Mouse (Mus musculus): ENCODE measurements around the gene Bach2.

Gene Bach2

DNA sequence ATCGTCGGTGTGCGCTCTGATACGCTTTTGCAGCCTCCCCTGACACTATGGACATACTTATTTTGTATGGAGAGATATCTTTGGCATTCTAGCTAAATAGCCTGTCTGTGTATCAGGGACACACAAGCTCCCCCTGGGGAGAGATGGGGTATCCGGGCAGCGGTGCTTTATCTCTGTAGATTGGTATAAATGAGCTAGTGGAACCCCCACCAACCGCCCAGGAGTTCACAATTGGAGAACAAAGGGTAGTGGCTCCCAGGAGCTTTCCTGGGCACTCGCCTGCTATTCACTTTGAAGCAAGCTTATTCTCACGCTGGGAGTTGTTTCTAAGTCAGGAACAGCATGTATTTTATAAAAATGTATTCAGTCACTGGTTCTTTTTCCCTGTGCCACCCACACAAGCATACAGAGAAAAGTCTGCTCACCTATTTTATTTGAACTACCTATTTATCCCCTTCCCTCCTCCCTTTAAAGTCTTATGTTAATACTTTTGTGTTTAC, 291.9 kb downstream of the Bach2 start:
- DNase-seq (ENCODE audit: low spot score): no peak

DNA sequence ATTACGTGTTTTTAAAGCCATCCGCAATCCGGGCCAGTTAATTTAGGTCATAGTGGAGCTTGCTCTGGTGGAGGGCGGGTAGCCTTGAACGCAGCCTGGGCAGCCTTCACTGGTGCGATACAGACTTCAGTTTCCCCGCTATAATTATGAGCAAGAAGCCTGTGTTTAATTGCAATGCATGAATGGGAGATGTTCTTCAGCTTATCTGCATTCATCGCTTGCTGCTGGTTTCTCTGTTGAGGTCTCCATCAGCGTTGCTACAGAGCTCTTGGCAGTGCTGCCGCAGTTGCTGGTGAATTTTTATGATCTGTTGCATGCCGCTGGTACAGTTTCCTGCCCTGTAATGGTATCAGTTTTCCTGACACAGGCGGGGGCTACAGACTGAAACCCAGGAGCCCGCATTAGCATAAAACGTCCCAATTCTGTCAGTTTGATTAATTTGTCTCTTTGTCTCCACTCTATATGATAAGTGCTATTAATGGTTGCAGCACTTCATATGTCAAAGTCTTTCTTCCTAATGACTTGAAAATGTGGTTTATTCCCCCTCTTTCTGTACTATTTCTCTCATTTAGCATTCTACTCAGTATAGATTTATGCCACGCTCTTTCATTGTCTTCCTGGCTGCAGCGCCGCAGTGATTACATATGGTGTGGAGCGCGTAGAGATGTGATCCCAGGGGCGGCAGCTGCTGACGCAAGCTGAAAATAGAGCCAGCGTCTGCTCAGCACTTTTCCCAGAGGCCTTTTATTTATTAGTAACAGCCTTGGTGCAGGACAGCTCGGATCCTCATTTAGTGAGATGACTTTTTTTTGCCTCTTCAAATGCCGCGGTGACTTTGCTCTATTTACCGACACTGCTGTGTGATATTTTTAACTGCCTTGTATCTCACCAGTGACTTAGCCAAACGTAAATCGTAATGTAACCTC, 292.6 kb downstream of the Bach2 start:
- DNase-seq (ENCODE audit: low spot score): no peak

DNA sequence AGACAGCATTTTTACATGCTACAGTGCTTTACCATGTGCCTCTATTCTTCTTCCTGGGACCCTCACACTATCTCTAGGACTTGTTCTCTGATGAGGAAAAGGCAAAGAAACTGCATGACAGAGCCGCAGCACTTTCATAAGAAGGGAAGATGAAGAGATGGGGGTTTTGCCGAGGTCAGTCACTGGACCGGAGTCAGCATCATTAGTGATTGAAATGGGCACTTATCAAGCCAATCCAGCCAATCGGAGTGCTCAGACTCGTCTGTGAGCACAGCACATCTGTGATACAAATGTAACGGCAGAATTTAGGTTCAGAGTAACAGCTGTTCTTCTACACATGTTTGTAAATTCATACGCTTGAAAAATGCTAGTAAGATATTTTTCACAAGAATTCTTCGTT, 293.5 kb downstream of the Bach2 start:
- DNase-seq (ENCODE audit: low spot score): no peak

DNA sequence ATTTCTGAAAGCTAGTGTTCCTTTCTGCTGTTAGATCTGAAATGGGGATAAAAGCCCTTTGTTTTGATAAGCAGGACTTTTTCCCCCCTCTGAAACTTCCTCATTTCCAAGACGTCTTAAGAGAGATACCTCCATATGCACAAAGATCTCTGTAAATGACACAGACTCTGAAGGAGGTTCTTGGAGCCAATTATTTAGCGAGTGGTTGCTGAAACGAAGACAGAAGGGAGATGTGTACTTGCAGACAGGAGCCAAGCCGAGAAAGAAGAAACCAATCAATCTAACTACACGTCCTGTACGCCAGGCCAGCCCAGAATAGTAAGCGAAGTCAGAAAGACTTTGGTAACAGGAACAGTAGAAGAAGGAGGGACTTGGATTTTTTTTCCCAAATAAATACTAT, 295.1 kb downstream of the Bach2 start:
- DNase-seq (ENCODE audit: low spot score): no peak

DNA sequence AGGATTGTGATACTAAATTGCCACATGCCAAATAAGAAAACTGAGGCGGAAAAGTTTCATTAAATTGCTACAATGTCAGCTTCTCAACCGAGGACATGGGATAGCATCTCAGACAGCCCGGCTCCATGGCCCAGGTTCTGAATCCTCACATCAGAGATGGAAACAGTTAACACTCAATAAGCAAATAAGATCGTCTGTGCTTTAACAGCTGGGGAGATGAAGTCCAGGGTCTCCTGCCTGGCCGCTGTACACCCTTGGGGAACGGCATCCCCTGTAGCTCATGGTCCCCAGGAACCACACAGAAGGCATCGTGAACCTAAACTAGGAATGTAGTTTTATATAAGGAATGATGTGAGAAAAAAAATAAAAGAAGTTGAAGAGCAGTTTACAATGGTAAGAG, 297.0 kb downstream of the Bach2 start:
- DNase-seq (ENCODE audit: low spot score): no peak

DNA sequence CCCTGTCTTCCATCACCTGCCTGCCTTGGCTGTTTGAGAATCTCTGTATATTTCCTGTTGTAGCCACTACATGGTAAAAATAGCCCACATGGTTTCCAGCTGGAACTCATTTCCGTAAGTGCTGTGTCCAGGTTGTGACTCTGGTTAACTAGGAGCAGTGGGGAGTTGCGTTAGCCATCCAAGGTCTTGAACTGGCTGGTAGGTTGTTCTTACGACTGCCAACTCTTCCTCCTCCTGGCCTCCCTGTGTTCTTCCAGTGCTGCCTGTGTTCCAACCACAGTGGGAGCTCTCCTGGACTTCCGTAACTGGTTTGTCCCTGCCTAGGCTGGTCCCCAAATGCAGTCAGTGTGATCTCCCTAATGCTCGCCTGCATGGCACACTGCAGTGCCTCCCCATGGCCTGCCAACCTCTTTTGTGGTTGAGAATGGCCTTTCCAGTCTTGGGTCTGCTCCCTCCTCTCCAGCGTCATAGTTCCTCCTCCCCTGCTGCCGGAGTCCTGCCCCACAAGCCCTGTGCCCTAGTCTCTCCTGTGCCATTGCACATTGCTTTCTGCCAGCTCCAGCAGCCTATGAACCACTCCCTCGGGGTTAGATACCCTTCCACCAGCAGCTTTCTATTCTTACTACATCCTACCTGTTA, 298.4 kb downstream of the Bach2 start:
- no peak for DNase-seq (ENCODE audit: low spot score)

DNA sequence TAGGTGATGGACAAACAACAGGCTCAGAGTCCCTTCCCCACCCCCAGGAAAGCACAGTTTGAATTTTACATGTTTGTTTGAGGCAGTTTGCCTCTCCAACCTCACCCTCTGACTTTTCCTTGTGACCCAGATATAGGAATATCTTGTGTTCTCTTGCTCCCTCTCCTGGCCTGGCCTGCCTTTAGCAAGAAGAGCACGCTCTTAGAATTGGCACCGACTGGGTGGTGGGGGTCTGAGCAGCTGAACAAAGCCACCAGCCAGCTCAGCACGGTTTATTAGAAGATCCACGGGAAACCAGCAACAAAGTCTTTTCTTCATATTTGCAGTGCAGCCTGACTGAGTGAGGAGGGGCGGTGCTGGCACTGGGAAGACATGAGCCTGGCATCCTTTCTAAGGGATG, 299.5 kb downstream of the Bach2 start:
- DNase-seq (ENCODE audit: low spot score): no peak

DNA sequence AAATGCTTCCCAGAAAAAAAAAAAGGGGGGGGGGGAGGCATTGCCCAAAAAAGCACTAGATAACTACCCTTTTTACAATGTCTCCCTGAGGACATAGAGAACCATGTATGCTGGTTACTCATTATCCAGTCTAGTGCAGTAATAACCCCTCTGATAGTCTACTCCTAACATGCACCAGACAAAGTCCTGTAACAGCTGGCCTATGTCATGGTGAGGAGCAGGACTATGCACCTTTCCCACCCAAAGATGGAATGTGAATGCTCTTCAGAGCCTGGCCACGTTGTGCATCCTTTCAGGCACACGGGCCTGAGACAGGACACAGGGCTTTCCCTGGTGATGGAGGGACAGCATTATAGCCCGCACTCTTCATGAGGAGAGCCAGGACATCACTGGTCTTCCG, 299.9 kb downstream of the Bach2 start:
- DNase-seq (ENCODE audit: low spot score): no peak

DNA sequence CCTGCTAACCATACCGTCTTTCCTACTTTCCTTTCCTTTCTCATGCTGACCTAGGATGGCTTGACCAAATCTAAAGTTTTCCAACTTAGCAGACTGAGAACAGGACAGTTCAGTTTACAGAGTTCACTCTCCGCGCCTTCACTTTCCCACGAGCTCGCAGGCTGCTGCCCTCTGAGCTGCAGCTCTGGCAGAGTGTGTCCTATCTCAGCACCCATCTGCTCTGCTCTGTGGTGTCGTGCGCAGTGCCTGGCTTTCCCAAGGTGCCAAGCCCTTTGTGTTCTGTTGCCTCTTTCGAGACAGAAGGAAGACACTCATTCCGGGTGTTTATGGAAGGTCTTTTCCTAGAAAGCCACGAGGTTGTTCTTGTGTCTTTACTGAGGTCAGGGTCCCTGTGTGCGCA, 300.4 kb downstream of the Bach2 start:
- no peak for DNase-seq (ENCODE audit: low spot score)

DNA sequence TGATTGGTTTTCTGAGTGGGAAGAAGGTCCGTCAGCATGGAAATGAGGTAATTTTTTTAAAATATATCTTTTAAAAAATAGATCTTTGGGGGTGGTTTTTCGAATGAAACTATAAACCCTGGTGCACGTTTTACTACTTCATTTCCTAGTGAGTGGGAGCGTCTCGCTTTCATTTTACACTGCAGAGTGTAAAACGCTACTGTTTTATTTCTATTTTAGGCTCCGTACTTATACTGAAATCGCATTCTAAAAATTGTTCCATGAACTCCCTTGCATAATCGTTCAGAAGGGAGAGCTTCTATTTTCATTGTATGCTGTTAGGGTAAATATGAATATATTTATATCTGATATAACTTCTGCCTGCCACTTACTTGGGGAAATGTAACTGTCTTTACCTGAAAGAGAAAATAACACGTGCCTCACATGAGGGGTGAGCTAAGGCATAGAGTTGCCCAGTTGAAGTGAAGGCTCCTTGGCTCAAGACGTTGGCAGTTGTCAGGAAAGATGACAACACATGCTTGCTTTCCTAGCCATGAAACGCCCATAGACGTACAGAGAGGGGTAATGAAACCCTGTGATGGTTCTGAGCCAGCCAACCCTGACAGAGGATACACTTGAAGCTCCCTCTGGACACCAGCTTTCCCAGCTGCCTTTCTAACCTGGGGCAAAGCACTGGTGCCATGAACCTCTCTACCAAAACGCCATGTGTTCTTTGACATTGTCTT, 306.4 kb downstream of the Bach2 start:
- DNase-seq (ENCODE audit: low spot score): no peak

DNA sequence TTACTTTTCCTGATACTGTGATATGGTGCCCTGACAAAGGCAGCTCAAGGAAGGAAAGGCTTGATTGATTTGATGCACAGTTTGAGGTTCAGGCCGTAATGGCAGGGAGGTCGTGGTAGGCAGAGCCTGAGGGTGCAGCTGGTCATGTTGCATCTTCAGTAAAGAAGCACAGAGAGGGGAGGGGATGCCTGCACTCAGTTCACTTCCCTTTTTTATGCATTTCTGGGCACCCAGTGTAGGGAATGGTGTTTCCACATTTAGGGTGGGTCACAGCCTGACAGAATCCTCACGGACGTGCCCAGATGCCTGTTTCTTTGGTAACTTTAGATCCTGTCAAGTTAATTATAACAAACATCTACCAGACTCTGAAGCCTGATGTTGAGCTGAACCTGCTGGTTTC, 306.9 kb downstream of the Bach2 start:
- DNase-seq (ENCODE audit: low spot score): no peak

DNA sequence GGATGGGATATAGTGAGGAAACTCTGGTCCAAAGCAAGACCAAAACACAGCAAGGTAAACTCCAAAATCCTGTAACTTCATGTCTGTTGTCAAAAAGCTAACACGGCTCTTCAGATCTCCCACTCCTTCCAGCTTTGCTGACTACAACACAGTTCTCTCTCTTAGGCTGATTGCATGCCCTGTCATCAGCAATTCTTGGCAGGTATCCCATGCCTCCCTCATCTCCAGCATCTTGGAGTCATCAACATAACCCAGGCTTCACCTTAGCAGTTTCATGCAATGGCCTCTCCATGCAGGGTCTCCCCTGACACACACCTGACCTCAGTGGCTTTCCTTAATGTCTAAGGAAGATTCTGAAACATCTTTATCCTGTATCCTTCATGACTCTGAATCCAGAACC, 310.5 kb downstream of the Bach2 start:
- DNase-seq (ENCODE audit: low spot score): no peak

DNA sequence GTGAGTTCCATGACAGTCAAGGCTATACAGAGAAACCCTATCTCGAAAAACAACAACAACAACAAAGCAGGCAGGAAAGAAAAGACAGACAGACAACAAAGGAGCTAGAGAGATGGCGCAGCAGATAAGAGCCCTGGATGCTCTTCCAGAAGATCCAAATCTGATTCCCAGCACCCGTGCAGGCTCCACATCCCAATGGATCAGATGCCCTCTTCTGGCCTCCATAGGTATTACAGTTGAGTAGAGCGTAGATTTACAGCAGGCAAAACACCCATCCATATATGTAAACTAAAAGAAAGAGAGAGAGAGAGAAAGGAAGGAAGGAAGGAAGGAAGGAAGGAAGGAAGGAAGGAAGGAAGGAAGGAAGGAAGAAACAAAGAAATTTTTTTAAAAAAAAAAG, 312.7 kb downstream of the Bach2 start:
- no peak for DNase-seq (ENCODE audit: low spot score)

DNA sequence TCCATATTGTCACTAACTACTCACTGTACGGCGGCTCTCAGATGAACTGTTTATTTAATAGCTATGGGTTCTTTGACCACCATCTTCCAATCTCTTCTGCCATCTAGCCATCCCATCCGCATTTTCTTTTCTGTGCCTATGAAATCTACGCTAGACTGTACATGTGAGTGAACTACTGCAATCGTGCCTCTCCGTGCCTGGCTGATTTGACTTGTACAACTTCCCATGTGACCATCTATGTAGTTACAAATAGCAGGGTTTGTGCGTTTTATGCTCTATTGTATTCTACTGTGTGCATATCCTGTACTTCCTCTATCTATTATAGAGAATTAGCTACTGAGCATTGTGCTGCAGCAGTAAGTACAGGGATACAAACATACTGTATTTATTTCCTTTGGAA, 316.9 kb downstream of the Bach2 start:
- DNase-seq (ENCODE audit: low spot score): no peak

DNA sequence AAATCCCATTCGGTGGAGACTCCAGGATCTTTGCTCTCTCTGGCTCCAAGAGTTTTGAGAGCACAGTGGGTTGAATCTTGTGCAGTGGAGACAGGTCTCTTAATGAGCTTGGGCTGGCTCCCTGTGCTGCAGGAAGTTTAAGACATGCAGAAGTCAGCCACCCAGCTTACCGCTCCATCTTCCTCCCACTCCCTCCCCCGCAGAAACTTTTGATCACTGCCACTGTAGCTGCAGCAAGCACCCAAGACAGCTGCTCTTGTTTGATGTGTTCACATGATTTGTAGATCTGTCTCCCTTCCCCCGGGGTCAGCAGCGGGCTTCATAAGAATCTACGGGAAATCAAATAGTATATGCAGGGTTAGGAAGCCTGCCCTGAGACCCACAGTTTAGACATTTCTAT, 321.6 kb downstream of the Bach2 start:
- no peak for DNase-seq (ENCODE audit: low spot score)

DNA sequence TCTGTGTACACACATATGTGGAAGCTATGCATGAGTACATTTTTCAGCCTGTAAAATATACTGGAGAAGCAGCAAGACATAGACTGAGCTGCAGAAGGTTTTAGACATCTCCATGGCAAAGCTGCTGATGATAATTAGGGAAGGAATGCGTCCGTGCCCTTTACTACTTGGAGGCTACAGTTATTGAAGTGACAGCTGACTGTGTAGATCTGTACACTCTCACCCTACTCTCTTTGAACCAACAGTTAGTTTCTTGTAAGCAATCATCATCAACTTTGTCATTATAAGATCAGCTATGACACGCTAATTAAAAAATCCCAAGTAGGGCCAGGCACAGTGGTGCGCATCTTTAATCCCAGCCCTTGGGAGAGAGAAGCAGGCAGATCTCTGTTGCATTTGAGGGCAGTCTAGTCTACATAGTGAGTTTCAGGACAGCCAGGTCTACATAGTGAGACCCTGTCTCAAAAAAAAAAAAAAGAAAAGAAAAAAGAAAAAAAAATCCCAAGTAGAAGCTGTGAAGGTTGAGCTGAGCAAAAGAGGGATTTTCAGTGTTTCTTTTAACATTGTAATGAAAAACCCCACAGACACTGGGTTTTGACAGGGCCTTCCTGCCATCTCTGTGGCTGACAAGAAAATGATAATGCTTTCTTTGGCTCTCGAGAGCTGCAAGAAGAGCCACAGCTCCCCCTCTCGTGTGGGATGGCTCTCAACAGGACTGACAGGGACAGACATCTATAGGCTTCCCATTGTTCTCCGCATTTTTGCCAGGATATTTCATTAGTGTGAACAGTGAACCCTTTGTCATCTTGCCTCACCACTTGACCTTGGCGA, 322.3 kb downstream of the Bach2 start:
- DNase-seq (ENCODE audit: low spot score): no peak

DNA sequence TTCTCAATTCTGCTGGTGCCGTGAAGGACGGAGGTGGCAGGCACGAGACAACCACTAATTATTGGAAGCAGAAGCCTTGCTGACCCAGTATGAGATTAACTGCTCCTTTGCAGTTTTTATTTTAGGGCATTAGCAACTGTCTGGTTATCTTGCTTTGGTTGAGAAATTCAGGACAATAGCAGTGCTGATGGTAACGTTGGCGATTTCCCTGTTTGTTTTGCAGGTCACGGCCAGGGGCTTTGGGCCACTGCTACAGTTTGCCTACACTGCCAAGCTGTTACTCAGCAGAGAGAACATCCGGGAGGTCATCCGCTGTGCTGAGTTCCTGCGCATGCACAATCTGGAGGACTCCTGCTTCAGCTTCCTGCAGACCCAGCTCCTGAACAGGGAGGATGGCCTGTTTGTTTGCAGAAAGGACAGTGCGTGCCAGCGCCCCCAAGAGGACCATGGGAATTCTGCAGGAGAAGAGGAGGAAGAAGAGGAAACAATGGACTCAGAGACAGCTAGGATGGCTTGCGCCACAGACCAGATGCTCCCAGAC, 323.0 kb downstream of the Bach2 start:
- DNase-seq (ENCODE audit: low spot score): no peak

DNA sequence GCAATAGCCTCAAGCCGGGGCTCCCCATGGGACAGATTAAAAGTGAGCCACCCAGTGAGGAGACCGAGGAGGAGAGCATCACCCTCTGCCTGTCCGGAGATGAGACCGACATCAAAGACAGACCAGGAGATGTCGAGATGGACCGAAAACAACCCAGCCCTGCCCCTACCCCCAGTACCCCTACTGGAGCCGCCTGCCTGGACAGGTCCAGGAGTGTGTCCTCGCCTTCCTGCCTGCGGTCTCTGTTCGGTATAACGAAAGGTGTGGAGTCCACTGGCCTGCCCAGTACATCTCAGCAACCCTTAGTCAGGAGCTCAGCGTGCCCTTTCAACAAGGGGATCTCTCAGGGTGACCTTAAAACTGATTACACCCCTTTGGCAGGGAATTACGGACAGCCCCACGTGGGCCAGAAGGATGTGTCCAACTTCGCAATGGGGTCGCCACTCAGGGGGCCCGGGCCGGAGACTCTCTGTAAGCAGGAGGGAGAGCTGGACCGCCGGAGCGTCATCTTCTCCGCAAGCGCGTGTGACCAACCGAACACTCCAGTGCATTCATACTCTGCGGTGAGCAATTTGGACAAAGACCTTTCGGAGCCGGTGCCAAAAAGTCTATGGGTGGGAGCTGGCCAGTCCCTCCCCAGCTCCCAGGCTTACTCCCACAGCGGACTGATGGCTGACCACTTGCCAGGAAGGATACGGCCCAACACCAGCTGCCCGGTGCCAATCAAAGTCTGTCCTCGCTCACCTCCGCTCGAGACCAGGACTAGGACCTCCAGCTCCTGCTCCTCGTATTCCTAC, 323.9 kb downstream of the Bach2 start:
- DNase-seq (ENCODE audit: low spot score): no peak

DNA sequence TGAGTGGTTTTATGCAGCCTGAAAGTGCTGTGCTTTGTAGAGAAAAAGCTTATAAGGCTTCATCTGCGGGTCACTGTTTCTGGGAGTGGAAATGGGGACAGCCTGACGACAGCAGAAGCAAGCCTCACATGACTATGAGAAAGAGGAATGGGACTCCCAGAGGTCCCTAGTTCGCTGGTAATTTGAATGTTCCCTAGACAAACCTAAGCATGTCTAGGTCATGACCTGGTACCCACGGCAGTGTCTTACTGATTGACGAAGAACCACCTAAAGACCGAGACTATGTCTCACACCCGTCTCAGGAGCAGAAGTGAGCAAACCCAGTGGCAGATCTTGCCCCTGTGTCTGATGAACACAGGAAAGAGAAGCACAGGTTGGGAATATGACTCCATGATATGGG, 325.8 kb downstream of the Bach2 start:
- DNase-seq (ENCODE audit: low spot score): no peak

DNA sequence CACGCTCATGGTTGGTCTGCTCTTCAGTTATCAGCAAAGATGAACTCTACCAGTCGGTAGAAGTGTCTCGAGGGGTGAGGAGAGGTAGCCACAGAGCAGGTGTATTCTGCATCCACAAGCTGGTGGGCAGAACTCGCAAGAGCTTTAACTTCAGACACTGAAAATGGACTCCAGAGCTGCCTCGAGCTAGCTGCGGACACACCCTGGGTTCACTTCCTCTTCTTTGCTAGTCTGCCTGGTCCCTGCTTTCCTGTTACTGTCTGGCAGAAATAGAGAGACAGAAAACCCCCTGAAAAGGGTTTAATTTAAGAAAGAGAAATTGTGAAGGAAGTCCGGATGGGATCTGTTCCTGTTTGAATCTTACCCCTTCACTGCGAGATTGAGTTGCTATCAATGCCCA, 326.3 kb downstream of the Bach2 start:
- DNase-seq (ENCODE audit: low spot score): no peak

DNA sequence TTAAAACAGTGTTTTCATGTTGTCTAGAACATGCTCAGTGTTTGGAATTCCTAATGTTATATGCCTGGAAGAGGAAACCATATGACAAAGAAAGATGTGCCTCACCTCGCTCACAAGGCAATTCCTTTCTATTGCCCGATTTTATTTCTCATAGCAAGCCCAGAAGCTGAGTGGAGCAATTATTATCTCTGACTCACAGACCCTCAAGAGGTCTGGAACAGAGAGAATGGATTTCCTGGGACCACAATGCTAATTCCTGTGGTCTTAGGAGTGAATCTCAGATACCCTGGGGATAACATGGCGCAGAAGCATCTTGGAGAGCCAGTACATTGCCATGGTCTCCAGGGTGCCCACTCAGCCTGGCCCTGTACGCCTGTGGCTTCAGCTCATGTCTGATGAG, 330.4 kb downstream of the Bach2 start:
- no peak for DNase-seq (ENCODE audit: low spot score)
